Mouse (Mus musculus): ENCODE results near the gene Smad3. TPM values are rescaled to one million over a fixed set of nuclear protein-coding genes. Genes with fewer than 3 reads are reported as not detected.

Gene Smad3
- polyA plus RNA-seq, 1 experiment from 2014 or later: 9.7 TPM

DNA sequence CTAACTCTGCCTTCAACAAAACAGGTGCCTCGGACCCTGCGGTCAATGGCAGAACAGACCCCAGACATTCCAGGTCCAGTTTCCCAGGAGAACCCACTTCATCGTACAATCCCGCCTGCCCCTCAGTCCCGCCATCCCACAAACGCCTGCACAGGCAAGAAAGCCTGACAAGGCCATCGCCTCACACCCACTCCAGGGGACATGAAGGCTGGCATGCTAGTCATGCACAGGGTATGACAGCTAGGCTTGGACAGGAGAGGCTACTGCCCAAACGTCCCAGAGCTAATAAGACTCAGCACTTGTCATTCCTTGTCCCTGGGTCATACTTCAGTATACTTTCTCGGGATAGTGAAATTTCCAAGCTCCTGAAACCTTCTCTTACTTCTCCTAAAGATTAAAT, 34.9 kb downstream of the Smad3 start:
- H3K4me3 ChIP-seq (ENCODE audit: low read depth, low read length): no peak overlapping the region
- H3K9ac ChIP-seq (ENCODE audit: low read depth, low read length): no peak overlapping the region; the same call in 1 of the 2 replicates
- no peaks in the 10 kb centered on the region for H3K27me3 ChIP-seq (ENCODE audit: control insufficient read depth, insufficient read depth, low read length)
- H3K9me3 ChIP-seq (replicated peaks; ENCODE audit: control insufficient read depth, low read length): no peaks in the 10 kb centered on the region
- peak overlapping the region; percentile 79 for H3K27ac ChIP-seq (ENCODE audit: low read depth, low read length)
- WGBS (ENCODE audit: insufficient replicate concordance): 55% methylated on average over 9 of the region's 9 CpGs
- H3K36me3 ChIP-seq (ENCODE audit: control insufficient read depth, insufficient read depth, low read length): no peaks in the 10 kb centered on the region
- no peak for ATAC-seq (replicated peaks; ENCODE audit: insufficient number of reproducible peaks, low FRiP score, low TSS enrichment)
- peaks cover 73% of the 10 kb centered on the region for H3K4me1 ChIP-seq (ENCODE audit: control insufficient read depth, insufficient read depth, low read length)
- H3K4me2 ChIP-seq: peak overlapping the region; percentile 41

DNA sequence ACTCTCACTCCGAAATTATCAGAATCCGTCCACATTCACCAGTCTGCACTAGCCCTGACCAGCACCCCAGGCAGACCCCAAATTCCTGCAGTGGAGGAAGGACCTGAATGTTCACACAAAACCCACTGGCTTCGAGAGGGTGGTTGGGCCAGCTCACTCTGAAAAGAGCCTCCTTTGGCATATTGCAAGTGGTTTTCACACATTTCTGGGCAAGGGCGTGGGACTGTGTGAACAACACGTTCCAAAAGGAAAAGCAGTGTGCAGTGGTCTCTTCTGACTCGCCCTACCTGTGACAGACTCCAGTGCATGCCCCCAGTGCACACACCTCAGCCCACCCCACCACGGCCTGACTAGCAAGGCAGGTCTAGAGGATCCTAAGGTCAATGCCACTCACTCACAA, 35.4 kb downstream of the Smad3 start:
- WGBS (ENCODE audit: insufficient replicate concordance): 83% methylated on average over 7 of the region's 7 CpGs
- Histone ChIP-seq H3K4me1 (ENCODE audit: control insufficient read depth, insufficient read depth, low read length) (peaks cover 74% of the 10 kb centered on the region), H3K9me3 (replicated peaks; ENCODE audit: control insufficient read depth, low read length) (no peaks in the 10 kb centered on the region), H3K27ac (ENCODE audit: low read depth, low read length) (peak overlapping the region; percentile 79), H3K4me3 (ENCODE audit: low read depth, low read length) (no peak overlapping the region), H3K9ac (ENCODE audit: low read depth, low read length) (no peak overlapping the region; the same call in 1 of the 2 replicates), H3K4me2 (no peak overlapping the region), H3K27me3 (ENCODE audit: control insufficient read depth, insufficient read depth, low read length) (no peaks in the 10 kb centered on the region), H3K36me3 (ENCODE audit: control insufficient read depth, insufficient read depth, low read length) (no peaks in the 10 kb centered on the region)
- no peak for ATAC-seq (replicated peaks; ENCODE audit: insufficient number of reproducible peaks, low FRiP score, low TSS enrichment)

GRCm38 (mm10) chr9:63721573-63722275, 36.1 kb downstream of the Smad3 start:
- no peak overlapping the region for H3K4me3 ChIP-seq (ENCODE audit: low read depth, low read length)
- H3K27me3 ChIP-seq (ENCODE audit: control insufficient read depth, insufficient read depth, low read length): no peaks in the 10 kb centered on the region
- no peak overlapping the region for H3K4me2 ChIP-seq
- peaks cover 74% of the 10 kb centered on the region for H3K4me1 ChIP-seq (ENCODE audit: control insufficient read depth, insufficient read depth, low read length)
- no peak for ATAC-seq (replicated peaks; ENCODE audit: insufficient number of reproducible peaks, low FRiP score, low TSS enrichment)
- no peaks in the 10 kb centered on the region for H3K9me3 ChIP-seq (replicated peaks; ENCODE audit: control insufficient read depth, low read length)
- WGBS (ENCODE audit: insufficient replicate concordance): 73% methylated on average over 9 of the region's 9 CpGs
- H3K27ac ChIP-seq (ENCODE audit: low read depth, low read length): peak overlapping the region; percentile 79; the same call in 1 of the 2 replicates
- no peaks in the 10 kb centered on the region for H3K36me3 ChIP-seq (ENCODE audit: control insufficient read depth, insufficient read depth, low read length)
- no peak overlapping the region for H3K9ac ChIP-seq (ENCODE audit: low read depth, low read length)

DNA sequence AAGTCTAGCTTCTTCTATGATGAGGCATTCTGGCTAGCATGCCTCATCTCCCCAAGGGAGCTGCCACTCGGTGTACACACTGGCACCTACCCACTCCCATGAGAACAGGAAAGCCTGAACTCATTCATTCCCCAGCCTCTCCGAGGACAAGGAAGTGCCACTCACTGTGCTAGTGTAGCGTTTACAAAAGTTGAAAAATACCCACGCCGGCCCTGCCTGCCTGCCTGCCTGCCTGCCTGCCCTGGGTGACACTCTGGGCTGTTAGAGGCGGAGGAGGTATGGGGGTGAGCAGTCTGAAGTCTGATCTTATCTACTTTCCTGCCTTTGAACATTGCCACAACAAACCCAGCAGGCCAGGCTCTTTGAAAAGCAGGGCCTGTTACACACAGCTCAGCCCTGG, 37.1 kb downstream of the Smad3 start:
- WGBS (ENCODE audit: insufficient replicate concordance): 20% methylated on average over 6 of the region's 6 CpGs

DNA sequence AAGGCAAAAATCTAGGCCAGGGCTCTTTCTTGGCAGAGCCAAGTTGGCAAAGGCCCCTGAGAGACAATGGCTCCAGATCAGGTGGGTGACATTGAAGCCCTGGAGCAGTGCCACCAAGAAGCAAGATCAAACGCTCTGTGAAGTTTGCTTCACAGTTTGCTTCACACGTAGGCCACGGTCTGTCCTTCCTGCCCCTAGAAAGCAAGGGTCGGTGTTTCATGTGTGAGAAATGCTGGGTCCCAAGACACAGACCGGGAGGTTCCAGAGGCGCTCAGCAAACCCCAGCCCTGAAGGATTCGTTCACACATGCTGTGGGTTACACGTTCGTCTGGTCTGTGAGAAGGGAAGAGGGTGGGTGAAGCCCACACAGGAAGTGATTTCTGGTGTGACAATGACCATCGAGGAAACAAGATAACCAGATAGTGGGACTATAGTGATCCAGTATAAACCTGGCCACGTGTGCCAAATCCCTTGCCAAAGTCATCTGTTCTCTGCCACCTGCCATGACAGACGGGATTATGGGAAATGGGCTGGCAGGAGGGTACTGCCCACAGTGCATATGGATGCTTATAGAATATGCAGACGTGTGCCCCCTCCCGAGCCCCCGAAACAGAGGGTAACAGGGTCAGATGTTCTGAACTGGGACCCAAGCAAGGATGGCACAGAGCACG, 37.9 kb downstream of the Smad3 start:
- no peaks in the 10 kb centered on the region for H3K27me3 ChIP-seq (ENCODE audit: control insufficient read depth, insufficient read depth, low read length)
- no peak overlapping the region for H3K27ac ChIP-seq (ENCODE audit: low read depth, low read length)
- 71% methylated on average over 16 of the region's 16 CpGs for WGBS (ENCODE audit: insufficient replicate concordance)
- no peaks in the 10 kb centered on the region for H3K36me3 ChIP-seq (ENCODE audit: control insufficient read depth, insufficient read depth, low read length)
- peaks cover 82% of the 10 kb centered on the region for H3K4me1 ChIP-seq (ENCODE audit: control insufficient read depth, insufficient read depth, low read length)
- H3K4me2 ChIP-seq: no peak overlapping the region
- no peak for ATAC-seq (replicated peaks; ENCODE audit: insufficient number of reproducible peaks, low FRiP score, low TSS enrichment)
- H3K9me3 ChIP-seq (replicated peaks; ENCODE audit: control insufficient read depth, low read length): no peaks in the 10 kb centered on the region
- no peak overlapping the region for H3K9ac ChIP-seq (ENCODE audit: low read depth, low read length)
- H3K4me3 ChIP-seq (ENCODE audit: low read depth, low read length): no peak overlapping the region

More for the DNA sequence above, 37.1 kb downstream of the Smad3 start:
- H3K4me1 ChIP-seq (ENCODE audit: control insufficient read depth, insufficient read depth, low read length): peaks cover 74% of the 10 kb centered on the region
- peak overlapping the region; percentile 48; the same call in 1 of the 2 replicates for H3K27ac ChIP-seq (ENCODE audit: low read depth, low read length)
- no peaks in the 10 kb centered on the region for H3K9me3 ChIP-seq (replicated peaks; ENCODE audit: control insufficient read depth, low read length)
- H3K27me3 ChIP-seq (ENCODE audit: control insufficient read depth, insufficient read depth, low read length): no peaks in the 10 kb centered on the region
- H3K9ac ChIP-seq (ENCODE audit: low read depth, low read length): no peak overlapping the region
- 0 out of 2 replicates have a peak, but pooled peaks have one; percentile 19 for ATAC-seq (replicated peaks; ENCODE audit: insufficient number of reproducible peaks, low FRiP score, low TSS enrichment)
- no peak overlapping the region for H3K4me2 ChIP-seq
- no peak overlapping the region for H3K4me3 ChIP-seq (ENCODE audit: low read depth, low read length)
- no peaks in the 10 kb centered on the region for H3K36me3 ChIP-seq (ENCODE audit: control insufficient read depth, insufficient read depth, low read length)

GRCm38 (mm10) chr9:63718735-63719358, 38.9 kb downstream of the Smad3 start:
- Histone ChIP-seq H3K4me3 (ENCODE audit: low read depth, low read length) (no peak overlapping the region), H3K27ac (ENCODE audit: low read depth, low read length) (no peak overlapping the region), H3K9ac (ENCODE audit: low read depth, low read length) (no peak overlapping the region), H3K36me3 (ENCODE audit: control insufficient read depth, insufficient read depth, low read length) (no peaks in the 10 kb centered on the region), H3K4me1 (ENCODE audit: control insufficient read depth, insufficient read depth, low read length) (peaks cover 87% of the 10 kb centered on the region), H3K4me2 (no peak overlapping the region), H3K9me3 (replicated peaks; ENCODE audit: control insufficient read depth, low read length) (no peaks in the 10 kb centered on the region), H3K27me3 (ENCODE audit: control insufficient read depth, insufficient read depth, low read length) (no peaks in the 10 kb centered on the region)
- WGBS (ENCODE audit: insufficient replicate concordance): 81% methylated on average over 9 of the region's 9 CpGs
- ATAC-seq (replicated peaks; ENCODE audit: insufficient number of reproducible peaks, low FRiP score, low TSS enrichment): no peak

DNA sequence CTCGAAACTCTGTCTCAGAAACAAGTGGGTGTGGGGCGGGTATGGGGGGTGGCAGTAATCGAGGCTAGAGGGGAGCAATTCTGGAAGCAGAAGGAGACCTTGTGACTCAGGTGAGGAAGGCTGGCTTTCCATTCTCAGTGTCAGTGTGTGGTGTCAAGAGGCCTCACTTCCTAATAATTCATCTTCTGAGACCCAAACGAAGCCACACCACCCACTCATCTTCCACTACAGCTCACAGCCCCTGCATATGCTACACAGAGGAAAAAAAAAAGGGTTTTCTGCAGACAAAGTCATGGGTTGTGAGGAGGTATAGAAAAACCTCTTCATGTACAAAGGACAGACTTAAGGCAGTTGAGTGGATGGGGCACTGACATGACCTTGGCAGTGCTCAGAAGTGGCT, 39.6 kb downstream of the Smad3 start:
- H3K4me3 ChIP-seq (ENCODE audit: low read depth, low read length): no peak overlapping the region
- H3K36me3 ChIP-seq (ENCODE audit: control insufficient read depth, insufficient read depth, low read length): no peaks in the 10 kb centered on the region
- ATAC-seq (replicated peaks; ENCODE audit: insufficient number of reproducible peaks, low FRiP score, low TSS enrichment): no peak
- whole genome bisulfite sequencing (ENCODE audit: insufficient replicate concordance): 89% methylated on average over 4 of the region's 4 CpGs
- H3K4me1 ChIP-seq (ENCODE audit: control insufficient read depth, insufficient read depth, low read length): peaks cover 88% of the 10 kb centered on the region
- H3K9ac ChIP-seq (ENCODE audit: low read depth, low read length): no peak overlapping the region; the same call in 1 of the 2 replicates
- H3K27ac ChIP-seq (ENCODE audit: low read depth, low read length): no peak overlapping the region
- H3K27me3 ChIP-seq (ENCODE audit: control insufficient read depth, insufficient read depth, low read length): no peaks in the 10 kb centered on the region
- H3K4me2 ChIP-seq: no peak overlapping the region
- no peaks in the 10 kb centered on the region for H3K9me3 ChIP-seq (replicated peaks; ENCODE audit: control insufficient read depth, low read length)

DNA sequence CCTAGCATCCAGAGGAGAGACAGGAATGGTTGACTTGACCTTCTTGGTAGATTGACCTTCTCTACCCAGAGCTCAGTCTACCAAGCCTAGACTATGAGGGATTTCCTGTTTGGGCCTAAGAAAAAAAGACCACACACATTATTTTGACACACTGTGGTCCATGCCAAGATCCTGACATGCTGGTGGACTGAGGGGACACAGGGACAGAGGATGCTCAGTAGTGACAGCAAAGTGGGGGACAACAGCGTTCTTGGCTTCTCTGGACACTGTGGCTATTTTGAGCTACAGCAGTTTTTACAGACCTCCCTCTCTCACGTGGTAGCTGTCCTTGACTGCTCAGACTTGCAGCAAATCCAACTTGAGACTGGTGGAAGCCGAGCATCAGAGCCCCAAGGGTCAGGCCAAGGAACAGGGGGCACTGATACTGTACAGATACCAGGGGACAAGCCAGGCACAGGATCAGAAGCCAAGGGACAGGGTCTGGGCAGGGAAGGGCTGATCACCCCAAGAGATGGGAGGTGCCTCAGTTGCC, 40.3 kb downstream of the Smad3 start:
- ATAC-seq (replicated peaks; ENCODE audit: insufficient number of reproducible peaks, low FRiP score, low TSS enrichment): no peak
- WGBS (ENCODE audit: insufficient replicate concordance): 32% methylated on average over 3 of the region's 3 CpGs
- Histone ChIP-seq H3K27me3 (ENCODE audit: control insufficient read depth, insufficient read depth, low read length) (no peaks in the 10 kb centered on the region), H3K4me3 (ENCODE audit: low read depth, low read length) (no peak overlapping the region), H3K9ac (ENCODE audit: low read depth, low read length) (no peak overlapping the region; the same call in 1 of the 2 replicates), H3K36me3 (ENCODE audit: control insufficient read depth, insufficient read depth, low read length) (no peaks in the 10 kb centered on the region), H3K4me1 (ENCODE audit: control insufficient read depth, insufficient read depth, low read length) (peaks cover 88% of the 10 kb centered on the region), H3K27ac (ENCODE audit: low read depth, low read length) (peak overlapping the region; percentile 84), H3K9me3 (replicated peaks; ENCODE audit: control insufficient read depth, low read length) (no peaks in the 10 kb centered on the region), H3K4me2 (no peak overlapping the region)
